Mouse (Mus musculus): ENCODE data around the gene Misp. TPM values are rescaled to one million over a fixed set of nuclear protein-coding genes. Genes with fewer than 3 reads are reported as not detected.

Misp gene
- total RNA-seq, 2 experiments from 2014 or later: 0.82 to 1.4 TPM

GRCm38 (mm10) chr10:79874290-79874862 is 53.6 kb downstream of the Misp start, which contains the start of the genes Prtn3 and Plppr3:
Gene Prtn3 (plus strand): TSS chr10:79874476.
Gene Plppr3 (minus strand): TSS chr10:79874634.
- DNase-seq: no peak

- no peak for DNase-seq
Measured at GRCm38 (mm10) chr10:79877174-79877573, 56.4 kb downstream of the Misp start.

DNA sequence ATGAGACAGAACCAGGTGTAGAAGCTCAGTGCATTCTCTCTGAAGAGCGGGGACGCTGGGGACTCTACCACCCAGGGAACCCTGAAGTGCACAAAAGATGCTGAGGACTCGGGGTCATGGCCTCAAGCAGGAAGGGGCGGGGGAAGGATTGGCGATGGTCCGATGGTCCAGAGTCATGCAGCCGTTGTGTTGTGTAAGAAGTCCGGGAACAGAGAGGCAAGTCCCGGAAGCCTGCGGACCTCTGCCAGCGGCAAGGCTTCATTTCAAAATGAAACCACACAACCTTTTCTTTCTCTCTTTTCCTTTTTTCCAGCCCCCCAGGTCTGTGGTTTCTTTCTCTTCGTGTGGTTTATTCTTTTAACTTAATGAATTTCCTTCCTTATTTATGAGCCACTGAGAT is 57.0 kb downstream of the Misp start:
- no peak for DNase-seq

DNA sequence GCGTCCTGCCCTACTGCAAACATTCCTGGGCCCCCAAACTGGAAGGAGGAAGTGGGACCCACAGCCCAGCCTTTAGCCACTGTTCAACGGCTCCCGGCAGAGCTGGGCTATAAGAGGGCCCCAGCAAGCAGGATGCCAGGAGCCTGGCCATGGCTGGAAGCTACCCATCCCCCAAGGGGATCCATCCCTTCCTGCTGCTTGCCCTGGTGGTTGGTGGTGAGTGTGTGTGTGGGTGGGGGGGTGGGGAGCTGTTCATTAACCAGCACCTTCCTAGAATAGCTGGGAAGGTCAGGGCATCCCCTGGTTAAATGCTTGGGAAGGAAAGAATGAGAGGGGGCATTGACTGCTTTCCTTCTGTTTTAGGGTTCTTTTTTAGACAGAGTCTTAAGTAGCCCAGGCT is 58.7 kb downstream of the Misp start:
- no peak for DNase-seq

Small RNA genes lying within 50 kb of the gene (microRNA-seq; reads per million reads assigned to microRNA genes)
- 0 to 0.21 reads per million in 2 experiments for gene Mir6910

Other genes starting within 250 kb of the Misp start
- under 1 TPM in 1 of 2 experiments, not detected in 1; 0.60 TPM for gene Theg, start 233.7 kb upstream of the Misp start, total RNA-seq (2021)
- gene C2cd4c, start 207.0 kb upstream of the Misp start, total RNA-seq (2021): 10 to 100 TPM; 14.6 to 14.8 TPM
- gene Shc2, start 183.1 kb upstream of the Misp start, total RNA-seq (2021): 10 to 100 TPM; 44.0 to 44.8 TPM
- gene Odf3l2, start 175.3 kb upstream of the Misp start, total RNA-seq (2021): under 1 TPM in 1 of 2 experiments, not detected in 1; 0.61 TPM
- gene Madcam1, start 156.4 kb upstream of the Misp start, total RNA-seq (2021): not detected
- 10 to 100 TPM; 64.6 to 68.3 TPM for gene Tpgs1, start 151.6 kb upstream of the Misp start, total RNA-seq (2021)
- gene Cdc34, start 138.8 kb upstream of the Misp start, total RNA-seq (2021): 10 to 100 TPM; 67.0 to 70.2 TPM
- 1 to 10 TPM; 2.4 to 2.5 TPM for gene Gzmm, start 132.0 kb upstream of the Misp start, total RNA-seq (2021)
- gene Bsg, start 116.5 kb upstream of the Misp start, total RNA-seq (2021): 100 to 1,000 TPM; 555 to 610 TPM
- gene Hcn2, start 104.4 kb upstream of the Misp start, total RNA-seq (2021): 100 to 1,000 TPM; 106 to 118 TPM
- 10 to 100 TPM; 50.1 to 52.6 TPM for gene Polrmt, start 74.4 kb upstream of the Misp start, total RNA-seq (2021)
- gene Fgf22, start 65.9 kb upstream of the Misp start, total RNA-seq (2021): 1 to 10 TPM; 1.1 to 1.3 TPM
- 10 to 100 TPM; 81.4 to 82.9 TPM for gene Rnf126, start 54.0 kb upstream of the Misp start, total RNA-seq (2021)
- 1 to 10 TPM; 1.3 to 1.8 TPM for gene Fstl3, start 43.7 kb upstream of the Misp start, total RNA-seq (2021)
- gene Prss57, start 30.0 kb upstream of the Misp start, total RNA-seq (2021): under 1 TPM; 0.47 to 0.73 TPM
- gene Palm, start 27.4 kb upstream of the Misp start, total RNA-seq (2021): 100 to 1,000 TPM; 262 to 290 TPM
- 10 to 100 TPM; 43.1 to 52.6 TPM for gene Ptbp1, start 33.4 kb downstream of the Misp start, total RNA-seq (2021)
- 1 to 10 TPM in 1 of 2 experiments, not detected in 1; 1.0 TPM for gene Prtn3, start 53.5 kb downstream of the Misp start, total RNA-seq (2021)
- 10 to 100 TPM; 28.4 to 28.7 TPM for gene Plppr3, start 53.6 kb downstream of the Misp start, total RNA-seq (2021)
- gene Elane, start 65.3 kb downstream of the Misp start, total RNA-seq (2021): not detected
- not detected for gene Cfd, start 69.9 kb downstream of the Misp start, total RNA-seq (2021)
- gene Med16, start 87.9 kb downstream of the Misp start, total RNA-seq (2021): 10 to 100 TPM; 53.0 to 54.1 TPM
- gene Gm26602, start 89.9 kb downstream of the Misp start, total RNA-seq (2021): not detected
- gene Kiss1r, start 96.0 kb downstream of the Misp start, total RNA-seq (2021): 1 to 10 TPM; 6.4 to 6.8 TPM
- 100 to 1,000 TPM; 397 to 399 TPM for gene R3hdm4, start 100.2 kb downstream of the Misp start, total RNA-seq (2021)
- 1 to 10 TPM; 4.8 to 5.1 TPM for gene Arid3a, start 106.1 kb downstream of the Misp start, total RNA-seq (2021)
- gene Wdr18, start 139.2 kb downstream of the Misp start, total RNA-seq (2021): 10 to 100 TPM; 43.2 to 48.2 TPM
- gene Grin3b, start 149.7 kb downstream of the Misp start, total RNA-seq (2021): under 1 TPM; 0.10 TPM
- 100 to 1,000 TPM; 117 to 124 TPM for gene Tmem259, start 163.3 kb downstream of the Misp start, total RNA-seq (2021)
- gene Cnn2, start 167.6 kb downstream of the Misp start, total RNA-seq (2021): 1 to 10 TPM; 5.5 to 6.6 TPM
- 10 to 100 TPM; 10.9 to 11.0 TPM for gene Abca7, start 175.5 kb downstream of the Misp start, total RNA-seq (2021)
- gene Arhgap45, start 195.7 kb downstream of the Misp start, total RNA-seq (2021): 1 to 10 TPM; 3.2 to 4.2 TPM
- 10 to 100 TPM; 74.8 to 86.0 TPM for gene Polr2e, start 218.8 kb downstream of the Misp start, total RNA-seq (2021)
- gene Gpx4, start 226.2 kb downstream of the Misp start, total RNA-seq (2021): 100 to 1,000 TPM; 445 to 446 TPM